Mouse (Mus musculus) E14TG2a.4 (cell line): ENCODE measurements around the gene Gm49450.

Source experiments
- CTCF ChIP-seq: conservative IDR thresholded peaks from 2 replicates; pipeline ENCODE4 v1.5.1; 2014; ENCODE audit warnings: low read length
- NANOG ChIP-seq: IDR thresholded peaks from 2 replicates; pipeline ENCODE4 v1.6.1; 2014; ENCODE audit warnings: borderline replicate concordance, low read length, mixed read lengths

GRCm38 (mm10) chr15:98976763-98977758, 23.7 kb upstream of the Gm49450 start:
- TF ChIP-seq CTCF, result no peak
- no peak for TF ChIP-seq NANOG
